Mouse (Mus musculus) liver, postnatal 0 days (tissue): ENCODE measurements around the gene Itpr1.

Source experiments
- CTCF ChIP-seq: sonication (generic); IDR thresholded peaks from 2 replicates; pipeline ENCODE4 v1.5.1; 2016; ENCODE audit warnings: antibody characterized with exemption, low read depth
- EP300 ChIP-seq: IDR thresholded peaks from 2 replicates; pipeline ENCODE4 v1.6.1; 2016; ENCODE audit warnings: antibody characterized with exemption, low read depth, mild to moderate bottlenecking

GRCm38 (mm10) chr6:108350801-108351200 is 137.9 kb downstream of the Itpr1 start:
- TF ChIP-seq EP300 (no peak), CTCF (no peak)
